Mouse (Mus musculus): ENCODE results near the gene Pld2. TPM values are rescaled to one million over a fixed set of nuclear protein-coding genes. Genes with fewer than 3 reads are reported as not detected.

Pld2 gene
- polyA plus RNA-seq, 1 experiment from 2014 or later, result 4.7 TPM

DNA sequence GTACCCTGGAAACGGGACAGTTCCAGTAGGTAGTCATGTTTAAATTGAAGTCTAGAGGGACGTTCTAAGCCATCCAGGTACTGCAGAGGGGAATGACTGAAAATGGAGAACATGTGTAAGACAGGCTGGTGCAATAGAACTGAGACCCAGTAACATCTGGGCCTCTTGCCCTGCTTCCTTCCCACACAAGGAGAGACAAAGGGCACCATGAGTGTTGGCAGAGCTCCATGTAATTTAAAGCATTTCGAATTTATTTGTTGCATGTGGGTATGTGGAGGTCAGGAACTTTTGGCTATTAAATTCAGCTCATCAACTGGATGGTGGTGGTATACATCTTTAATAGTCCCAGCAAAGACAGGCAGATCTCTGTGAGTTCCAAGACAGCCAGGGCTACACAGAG lies 42.3 kb downstream of the Pld2 start:
- H3K4me1 ChIP-seq, result peaks cover 32% of the 10 kb centered on the region

DNA sequence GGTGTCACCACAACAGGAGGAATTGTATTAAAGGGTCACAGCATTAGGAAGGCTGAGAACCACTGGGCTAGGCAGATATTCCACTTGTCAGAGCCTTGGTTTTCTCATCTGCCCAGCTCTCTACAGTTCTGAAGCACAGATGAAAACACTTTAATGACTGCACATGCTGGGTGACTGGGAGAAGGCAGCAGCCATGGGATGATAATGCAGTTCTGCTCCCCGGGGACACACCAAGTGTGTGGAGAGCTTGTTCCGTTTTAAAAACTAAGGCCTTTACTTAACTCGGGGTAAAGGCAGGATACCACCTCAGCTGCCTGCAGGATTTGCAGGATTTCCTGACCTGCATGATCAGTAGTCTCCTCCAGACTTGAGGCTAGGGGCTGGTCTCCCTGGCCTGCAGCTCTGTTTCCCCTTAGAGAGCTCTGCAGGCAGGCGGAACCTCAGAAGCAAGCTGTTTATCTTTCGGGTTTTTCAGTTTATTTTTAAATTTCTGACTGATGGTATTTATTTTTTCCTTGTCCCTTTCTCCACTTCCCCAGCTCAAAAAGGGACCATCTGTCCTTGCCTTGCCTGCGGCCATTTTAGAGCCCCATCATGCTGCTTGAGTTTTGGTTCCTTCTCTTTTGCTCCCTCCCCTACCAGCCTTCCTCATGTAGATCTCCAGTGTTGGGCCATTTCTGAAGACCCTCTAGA lies 43.3 kb downstream of the Pld2 start:
- Histone ChIP-seq H3K9me3 (no peaks in the 10 kb centered on the region), H3K27me3 (replicated peaks) (no peaks in the 10 kb centered on the region), H3K9ac (no peak overlapping the region), H3K4me1 (peaks cover 24% of the 10 kb centered on the region), H3K4me3 (no peak overlapping the region), H3K4me2 (replicated peaks) (no peak overlapping the region), H3K36me3 (no peaks in the 10 kb centered on the region), H3K27ac (no peak overlapping the region)
- 71% methylated on average over 6 of the region's 6 CpGs for WGBS
- ATAC-seq (ENCODE audit: low FRiP score, low read depth), result no peak

More for the DNA sequence above, 42.3 kb downstream of the Pld2 start:
- Histone ChIP-seq H3K9me3 (no peaks in the 10 kb centered on the region), H3K4me2 (replicated peaks) (no peak overlapping the region), H3K36me3 (no peaks in the 10 kb centered on the region), H3K27me3 (replicated peaks) (no peaks in the 10 kb centered on the region), H3K4me3 (no peak overlapping the region), H3K9ac (no peak overlapping the region), H3K27ac (no peak overlapping the region)
- WGBS, result 80% methylated on average over 3 of the region's 3 CpGs
- ATAC-seq (ENCODE audit: low FRiP score, low read depth), result no peak

DNA sequence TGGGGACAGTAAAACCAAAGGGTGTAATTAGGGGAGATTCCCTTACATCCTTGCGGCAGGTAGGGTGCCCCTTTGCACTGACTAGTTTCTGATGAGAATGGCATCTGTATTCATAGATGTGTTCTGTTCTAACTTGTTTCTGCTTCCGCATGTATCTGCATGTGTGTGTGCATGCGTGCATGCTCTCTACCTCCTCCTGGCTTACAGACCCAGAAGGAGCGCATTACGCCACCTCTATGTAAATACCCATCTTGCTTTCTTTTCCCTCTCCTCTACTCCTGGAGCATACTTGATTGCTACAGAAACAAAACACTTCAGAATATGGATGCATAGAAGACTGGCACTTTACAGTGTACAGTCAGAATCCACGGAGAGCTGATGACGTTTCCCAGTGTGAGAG lies 43.9 kb downstream of the Pld2 start:
- Histone ChIP-seq H3K27me3 (replicated peaks) (no peaks in the 10 kb centered on the region), H3K4me1 (peaks cover 20% of the 10 kb centered on the region), H3K27ac (no peak overlapping the region), H3K4me3 (no peak overlapping the region), H3K36me3 (no peaks in the 10 kb centered on the region), H3K4me2 (replicated peaks) (no peak overlapping the region), H3K9me3 (no peaks in the 10 kb centered on the region), H3K9ac (no peak overlapping the region)
- WGBS, result 90% methylated on average over 7 of the region's 7 CpGs
- ATAC-seq (ENCODE audit: low FRiP score, low read depth), result no peak

DNA sequence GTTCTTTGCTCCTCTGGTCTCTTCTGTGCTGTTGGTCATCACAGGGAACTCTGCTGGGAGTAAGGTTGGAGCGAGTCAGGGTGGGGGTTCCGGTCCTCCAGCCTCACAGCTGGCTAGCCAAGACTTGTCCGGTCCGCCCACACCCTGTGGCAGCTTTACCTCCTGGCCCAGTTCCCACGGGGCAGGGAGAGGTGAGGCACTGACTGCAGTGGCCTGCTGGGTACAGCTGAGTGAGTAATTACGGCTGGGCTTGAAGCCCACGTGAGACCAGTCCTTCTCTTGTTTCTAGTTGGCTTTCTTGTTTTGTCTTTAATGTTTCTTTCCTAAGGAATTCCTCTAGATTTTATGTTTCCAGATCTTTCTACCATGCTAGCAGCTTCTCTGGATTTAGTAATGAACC lies 45.6 kb downstream of the Pld2 start:
- Histone ChIP-seq H3K27me3 (replicated peaks) (no peaks in the 10 kb centered on the region), H3K9me3 (no peaks in the 10 kb centered on the region), H3K27ac (0 out of 2 replicates have a peak overlapping the region, but pooled peaks have one; percentile 27), H3K4me2 (replicated peaks) (0 out of 2 replicates have a peak overlapping the region, but pooled peaks have one; percentile 5), H3K36me3 (no peaks in the 10 kb centered on the region), H3K4me3 (no peak overlapping the region), H3K9ac (no peak overlapping the region), H3K4me1 (peaks cover 20% of the 10 kb centered on the region)
- ATAC-seq (ENCODE audit: low FRiP score, low read depth), result no peak
- WGBS, result 38% methylated on average over 7 of the region's 7 CpGs

DNA sequence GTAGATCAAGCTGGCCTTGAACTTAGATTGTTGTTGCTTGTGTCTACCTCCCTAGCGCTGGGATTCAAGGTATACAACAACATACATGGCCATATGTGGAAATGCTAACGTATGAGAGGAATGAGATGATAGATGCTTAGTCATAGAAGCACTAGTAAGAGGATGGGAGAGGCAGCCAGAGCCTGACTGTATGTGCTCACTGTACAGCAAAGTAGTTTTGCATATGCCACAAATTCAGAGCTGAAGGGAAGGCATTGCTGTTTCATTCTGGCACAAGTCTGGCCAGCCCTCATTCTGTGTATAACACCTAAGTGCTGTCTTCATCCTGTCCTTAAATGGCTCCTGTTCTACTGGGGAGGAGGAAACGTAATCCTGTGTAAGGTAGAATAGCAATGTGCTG lies 46.4 kb downstream of the Pld2 start:
- 87% methylated on average over 3 of the region's 3 CpGs for WGBS
- no peaks in the 10 kb centered on the region for H3K27me3 ChIP-seq (replicated peaks)

DNA sequence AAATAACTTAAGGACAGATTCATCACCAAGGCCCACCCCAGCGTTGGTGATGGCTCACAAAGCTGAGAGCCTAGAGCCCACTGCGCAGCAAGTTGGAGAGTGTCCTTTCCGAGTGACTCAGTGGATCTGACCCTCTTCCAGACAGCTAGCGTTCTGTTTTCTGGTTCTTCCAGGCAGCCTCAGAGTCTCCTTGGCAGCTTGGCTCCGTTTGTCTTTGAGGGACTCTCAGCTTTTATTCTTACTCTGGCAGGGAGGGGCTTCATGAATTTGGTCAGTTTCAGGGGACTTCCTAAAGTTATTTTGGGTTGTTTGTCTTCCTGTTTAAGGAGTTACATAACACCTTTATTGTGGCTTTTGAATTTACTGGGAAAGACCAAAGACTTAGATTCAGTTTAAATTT lies 47.1 kb downstream of the Pld2 start:
- no peaks in the 10 kb centered on the region for H3K36me3 ChIP-seq
- no peak for ATAC-seq (ENCODE audit: low FRiP score, low read depth)
- no peak overlapping the region for H3K9ac ChIP-seq
- 88% methylated on average over 5 of the region's 5 CpGs for WGBS
- no peak overlapping the region for H3K4me3 ChIP-seq
- H3K27me3 ChIP-seq (replicated peaks), result no peaks in the 10 kb centered on the region
- H3K27ac ChIP-seq, result no peak overlapping the region
- H3K4me1 ChIP-seq, result peaks cover 19% of the 10 kb centered on the region
- H3K4me2 ChIP-seq (replicated peaks), result no peak overlapping the region
- no peaks in the 10 kb centered on the region for H3K9me3 ChIP-seq

More for the DNA sequence above, 46.4 kb downstream of the Pld2 start:
- Histone ChIP-seq H3K4me1 (peaks cover 20% of the 10 kb centered on the region), H3K36me3 (no peaks in the 10 kb centered on the region), H3K27ac (no peak overlapping the region), H3K9ac (no peak overlapping the region), H3K4me2 (replicated peaks) (no peak overlapping the region), H3K4me3 (no peak overlapping the region), H3K9me3 (no peaks in the 10 kb centered on the region)
- no peak for ATAC-seq (ENCODE audit: low FRiP score, low read depth)

DNA sequence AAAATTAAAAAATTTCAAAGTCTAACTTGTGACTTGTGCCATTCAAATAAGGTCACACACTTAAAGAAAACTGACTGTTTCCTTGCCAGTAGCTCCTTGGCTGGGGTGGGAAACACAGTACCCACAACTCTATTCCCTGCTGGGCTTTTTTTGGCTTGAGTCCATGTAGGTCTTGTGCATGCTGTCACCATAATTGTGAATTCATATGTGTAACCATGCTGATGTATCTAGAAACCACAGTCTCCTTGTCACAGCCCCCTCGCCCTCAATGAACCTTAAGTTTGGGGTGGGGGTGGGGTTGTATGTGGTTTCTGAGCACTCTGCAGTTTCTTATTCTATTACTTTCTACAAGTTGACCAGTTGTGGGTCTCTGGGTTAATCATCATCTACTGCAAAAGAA lies 51.9 kb downstream of the Pld2 start:
- WGBS, result 88% methylated on average over 1 of the region's 1 CpGs
- no peak for ATAC-seq (ENCODE audit: low FRiP score, low read depth)
- Histone ChIP-seq H3K4me2 (replicated peaks) (no peak overlapping the region), H3K27ac (no peak overlapping the region), H3K4me1 (peaks cover 9% of the 10 kb centered on the region; the same call in 1 of the 2 replicates), H3K36me3 (no peaks in the 10 kb centered on the region), H3K9ac (no peak overlapping the region), H3K9me3 (no peaks in the 10 kb centered on the region), H3K27me3 (replicated peaks) (no peaks in the 10 kb centered on the region), H3K4me3 (no peak overlapping the region)

DNA sequence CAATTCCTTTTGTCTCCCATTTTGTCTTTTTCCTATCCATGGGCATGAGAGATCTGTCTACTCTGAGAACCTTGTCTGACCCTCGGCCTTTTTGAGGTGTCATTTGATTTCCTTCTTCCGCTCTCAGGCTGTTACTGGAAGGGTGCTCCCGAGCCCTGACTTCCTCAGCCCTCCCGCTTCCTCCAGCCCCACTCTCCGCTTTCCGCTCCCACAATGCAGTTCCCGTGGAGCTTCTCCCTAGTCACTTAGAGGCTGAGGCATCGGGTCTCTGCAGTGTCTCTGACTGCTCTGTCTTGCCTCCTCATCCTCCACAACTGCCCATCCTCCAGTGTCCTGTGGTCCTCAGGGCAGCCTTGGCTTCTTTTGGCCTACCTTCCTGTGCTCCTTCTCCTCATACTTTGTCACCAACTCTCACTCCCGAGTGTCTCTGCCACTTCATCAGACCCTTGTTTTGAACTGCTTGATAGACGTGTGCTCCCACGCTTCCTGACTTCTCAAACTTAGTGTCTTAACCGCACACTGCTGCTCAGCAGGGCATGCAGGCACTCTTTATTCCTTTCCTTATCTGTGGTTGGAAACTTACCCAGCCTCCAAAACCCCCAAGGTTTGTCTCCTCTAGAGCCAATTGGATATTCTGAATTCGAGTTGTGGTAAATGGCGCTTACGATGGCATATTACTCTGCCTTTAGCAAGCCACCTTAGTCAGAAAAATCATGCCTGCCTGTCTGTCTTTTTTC lies 54.6 kb downstream of the Pld2 start:
- no peaks in the 10 kb centered on the region for H3K27me3 ChIP-seq (replicated peaks)
- no peak for ATAC-seq (ENCODE audit: low FRiP score, low read depth)
- H3K9ac ChIP-seq, result no peak overlapping the region
- peaks cover 9% of the 10 kb centered on the region; the same call in 1 of the 2 replicates for H3K4me1 ChIP-seq
- no peaks in the 10 kb centered on the region for H3K9me3 ChIP-seq
- H3K36me3 ChIP-seq, result peaks cover 15% of the 10 kb centered on the region
- no peak overlapping the region for H3K4me3 ChIP-seq
- no peak overlapping the region for H3K4me2 ChIP-seq (replicated peaks)
- WGBS, result 89% methylated on average over 15 of the region's 15 CpGs
- no peak overlapping the region for H3K27ac ChIP-seq

DNA sequence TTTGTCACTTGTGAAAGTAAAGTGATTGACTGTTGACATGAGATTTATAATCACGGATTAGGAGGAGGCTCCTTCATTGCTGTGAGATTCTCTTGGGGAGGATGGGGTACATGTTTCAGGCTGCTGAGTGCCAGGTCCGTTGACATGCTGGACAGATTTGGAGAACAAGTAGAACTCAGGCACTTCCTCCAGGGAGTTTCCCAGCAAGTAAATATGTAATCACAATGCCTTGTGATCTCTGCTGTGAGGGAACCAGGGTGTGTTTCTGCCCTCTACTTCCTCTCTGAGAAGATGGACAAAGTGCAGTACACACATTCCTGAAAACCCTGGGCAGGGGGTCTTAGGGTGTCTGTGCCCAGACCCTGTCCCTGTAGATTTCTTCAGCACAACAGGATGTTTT lies 55.8 kb downstream of the Pld2 start:
- Histone ChIP-seq H3K9ac (no peak overlapping the region), H3K9me3 (no peaks in the 10 kb centered on the region), H3K27ac (no peak overlapping the region), H3K4me3 (no peak overlapping the region), H3K36me3 (peaks cover 18% of the 10 kb centered on the region), H3K27me3 (replicated peaks) (no peaks in the 10 kb centered on the region), H3K4me2 (replicated peaks) (no peak overlapping the region), H3K4me1 (peaks cover 9% of the 10 kb centered on the region; the same call in 1 of the 2 replicates)
- WGBS, result 84% methylated on average over 2 of the region's 2 CpGs
- no peak for ATAC-seq (ENCODE audit: low FRiP score, low read depth)

DNA sequence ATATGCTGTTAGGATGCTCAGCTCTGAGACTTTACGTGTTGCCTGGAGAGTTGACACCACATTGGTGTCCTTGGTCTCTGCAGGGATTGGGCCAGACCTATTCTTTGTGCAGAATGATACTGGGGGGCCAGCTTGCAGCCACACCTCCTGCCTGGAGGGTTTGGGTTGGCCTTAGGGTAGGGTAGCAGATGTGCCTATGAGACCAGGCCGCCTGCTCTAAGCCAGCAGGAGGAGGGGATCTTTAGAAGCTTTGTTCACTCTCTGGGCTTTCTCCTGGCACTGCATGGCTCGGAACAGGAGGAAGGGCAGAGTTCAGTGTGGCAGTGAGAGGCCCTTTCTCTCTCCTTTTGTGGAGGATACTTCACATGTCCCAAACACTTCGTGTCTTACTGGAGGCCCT lies 56.2 kb downstream of the Pld2 start:
- H3K9me3 ChIP-seq, result no peaks in the 10 kb centered on the region
- no peak overlapping the region for H3K4me2 ChIP-seq (replicated peaks)
- H3K27me3 ChIP-seq (replicated peaks), result no peaks in the 10 kb centered on the region
- H3K4me1 ChIP-seq, result peaks cover 9% of the 10 kb centered on the region; the same call in 1 of the 2 replicates
- H3K36me3 ChIP-seq, result peaks cover 18% of the 10 kb centered on the region
- ATAC-seq (ENCODE audit: low FRiP score, low read depth), result no peak
- no peak overlapping the region for H3K27ac ChIP-seq
- H3K4me3 ChIP-seq, result no peak overlapping the region
- H3K9ac ChIP-seq, result no peak overlapping the region
- WGBS, result 68% methylated on average over 4 of the region's 4 CpGs

DNA sequence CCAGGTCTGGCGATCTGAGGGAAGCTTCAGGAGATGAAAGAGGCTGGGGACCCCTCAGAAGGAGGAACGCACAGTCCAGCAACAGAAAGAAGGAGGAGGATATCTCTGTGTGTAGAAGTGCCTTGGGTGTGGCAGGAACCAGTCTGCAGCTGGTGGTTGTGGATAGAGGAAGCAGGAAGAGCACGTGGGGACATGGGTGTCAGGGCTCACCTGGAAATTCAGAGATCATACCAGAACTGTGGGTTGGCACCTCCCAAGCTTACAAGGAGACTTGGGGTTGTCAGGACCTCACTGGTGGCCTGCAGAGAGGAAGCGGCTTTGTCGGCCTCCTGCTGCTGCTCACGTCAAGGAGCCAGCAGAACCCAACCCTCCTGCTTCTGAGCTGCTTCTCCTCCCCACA lies 57.4 kb downstream of the Pld2 start:
- Histone ChIP-seq H3K9me3 (no peaks in the 10 kb centered on the region), H3K9ac (no peak overlapping the region), H3K27me3 (replicated peaks) (no peaks in the 10 kb centered on the region), H3K4me2 (replicated peaks) (no peak overlapping the region), H3K4me1 (peaks cover 9% of the 10 kb centered on the region; the same call in 1 of the 2 replicates), H3K36me3 (peaks cover 29% of the 10 kb centered on the region), H3K4me3 (no peak overlapping the region), H3K27ac (no peak overlapping the region)
- 89% methylated on average over 6 of the region's 6 CpGs for WGBS
- ATAC-seq (ENCODE audit: low FRiP score, low read depth), result no peak

DNA sequence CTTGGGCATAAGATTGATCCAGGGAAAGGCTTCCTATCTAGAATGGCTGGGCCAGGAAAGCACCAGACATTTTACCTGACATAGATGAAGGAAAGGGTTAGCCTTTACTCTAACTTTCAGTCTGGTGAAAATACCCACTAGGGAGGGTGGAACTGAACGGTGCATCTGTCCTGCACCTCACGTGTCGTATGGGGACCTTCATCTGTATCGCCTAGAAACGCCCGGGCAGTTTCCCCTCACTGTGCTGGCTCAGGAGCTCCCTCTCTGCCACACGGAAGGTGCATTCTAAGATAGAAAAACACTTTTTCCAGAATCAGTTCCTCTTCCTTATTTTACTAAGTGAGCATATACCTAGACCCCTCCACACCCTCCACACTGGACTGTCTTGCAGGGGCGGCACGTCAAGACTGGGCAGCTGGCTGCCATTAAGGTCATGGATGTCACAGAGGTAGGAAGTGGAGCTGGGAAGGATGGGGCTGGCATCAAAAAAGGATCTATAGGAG lies 58.6 kb downstream of the Pld2 start:
- peaks cover 9% of the 10 kb centered on the region; the same call in 1 of the 2 replicates for H3K4me1 ChIP-seq
- H3K27me3 ChIP-seq (replicated peaks), result no peaks in the 10 kb centered on the region
- H3K4me2 ChIP-seq (replicated peaks), result no peak overlapping the region
- 92% methylated on average over 9 of the region's 9 CpGs for WGBS
- no peak overlapping the region for H3K4me3 ChIP-seq
- H3K9ac ChIP-seq, result no peak overlapping the region
- H3K27ac ChIP-seq, result no peak overlapping the region
- ATAC-seq (ENCODE audit: low FRiP score, low read depth), result no peak
- no peaks in the 10 kb centered on the region for H3K9me3 ChIP-seq
- peaks cover 29% of the 10 kb centered on the region for H3K36me3 ChIP-seq

Measured in neural tube, embryonic 12.5 days (tissue).